Mouse (Mus musculus): ENCODE results near the gene Dek. TPM values are rescaled to one million over a fixed set of nuclear protein-coding genes. Genes with fewer than 3 reads are reported as not detected.

The Dek gene
- polyA plus RNA-seq (2021): 146 TPM

- POLR2A ChIA-PET: interaction anchor here (0.6 kb wide), 1 partner anchor 19 kb away, joined by 3 read pairs; no protein-coding TSS in a partner anchor
- in situ Hi-C loops (cut with MboI; ENCODE audit: low pct_unique_long_range_greater_than_20kb): no loop called here
These were observed at the start of gene Dek for GRCm38 (mm10) chr13:47105711-47106579. Gene Dek, minus strand, starts transcription at chr13:47106201.

DNA sequence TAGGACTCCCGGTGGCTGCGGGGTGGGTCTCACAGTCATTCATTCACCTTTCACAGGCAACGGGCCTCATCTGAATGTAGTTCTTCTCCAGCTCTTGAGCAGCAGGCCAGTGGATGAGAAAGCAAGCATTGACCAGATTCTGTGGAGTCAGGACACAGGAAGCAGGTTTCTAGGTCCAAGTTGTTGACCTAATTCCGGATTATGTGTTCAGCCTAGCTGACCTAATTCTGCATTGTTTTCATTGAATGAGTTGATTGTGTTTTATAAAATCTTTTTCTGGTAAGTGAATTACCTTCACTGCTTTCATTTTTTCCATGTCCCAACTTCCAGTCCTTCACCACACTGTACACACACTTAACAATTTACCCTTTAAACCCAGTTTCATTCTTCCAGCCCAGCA is 48.9 kb upstream of the Dek start:
- in situ Hi-C loops (cut with MboI; ENCODE audit: low pct_unique_long_range_greater_than_20kb): no loop called here
- no peak for ATAC-seq
- TF ChIP-seq CTCF (IDR thresholded peaks at IDR 0.05): no peak

More at GRCm38 (mm10) chr13:47105711-47106579, at the start of gene Dek:
- H3K27me3 ChIP-seq: no peaks in the 10 kb centered on the region
- peak; percentile 90 for TF ChIP-seq CTCF (IDR thresholded peaks at IDR 0.05)
- peak; percentile 82 for ATAC-seq
- CTCF ChIA-PET: no interaction called here
- DNase-seq (ENCODE audit: low read depth, low spot score): no peak

GRCm38 (mm10) chr13:47153206-47153605 is 47.2 kb upstream of the Dek start:
- CTCF ChIA-PET: interaction anchor here (0.7 to 2.1 kb wide), 8 partner anchors 12 to 137 kb away, joined by 3 to 15 read pairs (median 6); no protein-coding TSS in a partner anchor
- H3K27me3 ChIP-seq: no peaks in the 10 kb centered on the region
- DNase-seq (ENCODE audit: low read depth, low spot score): no peak
- in situ Hi-C loops (cut with MboI; ENCODE audit: low pct_unique_long_range_greater_than_20kb): no loop called here
- POLR2A ChIA-PET: no interaction called here
- TF ChIP-seq CTCF (IDR thresholded peaks at IDR 0.05): no peak
- no peak for ATAC-seq

More for the DNA sequence above, 48.9 kb upstream of the Dek start:
- CTCF ChIA-PET: interaction anchor here (1.1 to 2.0 kb wide), 4 partner anchors 11 to 135 kb away, joined by 3 to 7 read pairs (median 5); no protein-coding TSS in a partner anchor
- DNase-seq (ENCODE audit: low read depth, low spot score): no peak
- POLR2A ChIA-PET: no interaction called here
- no peaks in the 10 kb centered on the region for H3K27me3 ChIP-seq

- H3K27me3 ChIP-seq: no peaks in the 10 kb centered on the region
- ATAC-seq: no peak
- no peak for DNase-seq (ENCODE audit: low read depth, low spot score)
- in situ Hi-C loops (cut with MboI; ENCODE audit: low pct_unique_long_range_greater_than_20kb): no loop called here
- peak; percentile 80 for TF ChIP-seq CTCF (IDR thresholded peaks at IDR 0.05)
- CTCF ChIA-PET: interaction anchor here (0.7 to 2.1 kb wide), 7 partner anchors 13 to 135 kb away, joined by 3 to 15 read pairs (median 5); no protein-coding TSS in a partner anchor
- POLR2A ChIA-PET: no interaction called here
These were observed 46.4 kb upstream of the Dek start for GRCm38 (mm10) chr13:47152390-47152789.

GRCm38 (mm10) chr13:47151060-47151459 is 45.1 kb upstream of the Dek start:
- no peak for TF ChIP-seq CTCF (IDR thresholded peaks at IDR 0.05)
- ChIA-PET POLR2A (no interaction called here), CTCF (no interaction called here)
- DNase-seq (ENCODE audit: low read depth, low spot score): no peak
- H3K27me3 ChIP-seq: no peaks in the 10 kb centered on the region
- in situ Hi-C loops (cut with MboI; ENCODE audit: low pct_unique_long_range_greater_than_20kb): no loop called here
- no peak for ATAC-seq

GRCm38 (mm10) chr13:47149993-47150392 is 44.0 kb upstream of the Dek start:
- CTCF ChIA-PET: no interaction called here
- DNase-seq (ENCODE audit: low read depth, low spot score) (no peak), ATAC-seq (no peak)
- no peak for TF ChIP-seq CTCF (IDR thresholded peaks at IDR 0.05)
- H3K27me3 ChIP-seq: no peaks in the 10 kb centered on the region
- in situ Hi-C loops (cut with MboI; ENCODE audit: low pct_unique_long_range_greater_than_20kb): loop anchor here (5.0 to 25.0 kb wide), 3 partner anchors 137 to 1112 kb away; partner anchors contain the start of gene Id4
- POLR2A ChIA-PET: no interaction called here

DNA sequence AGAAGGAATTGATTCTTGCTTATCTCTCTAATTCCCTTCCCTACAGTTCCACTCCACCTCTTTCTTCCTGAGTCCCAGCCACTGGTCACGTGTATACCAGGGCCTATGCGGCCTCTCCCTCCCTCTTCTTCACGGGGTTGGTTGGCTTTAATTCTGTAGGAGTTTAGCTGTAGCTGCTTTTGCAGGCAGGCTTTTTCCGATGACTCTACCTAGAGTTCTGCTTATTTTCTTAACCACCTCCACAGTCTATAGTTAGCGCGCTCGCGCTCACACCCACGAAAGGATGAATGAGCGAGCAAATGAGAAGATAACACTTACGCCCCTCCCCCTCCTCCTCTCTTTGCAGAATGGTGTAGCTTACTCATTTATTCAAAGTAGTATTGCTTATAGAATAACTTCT is 42.6 kb upstream of the Dek start:
- ATAC-seq: no peak
- no peak for DNase-seq (ENCODE audit: low read depth, low spot score)
- no peaks in the 10 kb centered on the region for H3K27me3 ChIP-seq
- no peak for TF ChIP-seq CTCF (IDR thresholded peaks at IDR 0.05)
- CTCF ChIA-PET: interaction anchor here (1.4 to 1.8 kb wide), 2 partner anchors 29 to 138 kb away, joined by 3 to 6 read pairs; no protein-coding TSS in a partner anchor
- in situ Hi-C loops (cut with MboI; ENCODE audit: low pct_unique_long_range_greater_than_20kb): loop anchor here (5.0 to 25.0 kb wide), 3 partner anchors 139 to 1114 kb away; partner anchors contain the start of gene Id4
- POLR2A ChIA-PET: no interaction called here

- H3K27me3 ChIP-seq: no peaks in the 10 kb centered on the region
- POLR2A ChIA-PET: no interaction called here
- in situ Hi-C loops (cut with MboI; ENCODE audit: low pct_unique_long_range_greater_than_20kb): loop anchor here (5.0 to 25.0 kb wide), 3 partner anchors 141 to 1116 kb away; partner anchors contain the start of gene Id4
- ATAC-seq: peak; percentile 10
- TF ChIP-seq CTCF (IDR thresholded peaks at IDR 0.05): no peak
- CTCF ChIA-PET: no interaction called here
- no peak for DNase-seq (ENCODE audit: low read depth, low spot score)
These were observed 40.4 kb upstream of the Dek start for GRCm38 (mm10) chr13:47146388-47146787.

- ChIA-PET POLR2A (interaction anchor here (0.9 kb wide), 1 partner anchor 102 kb away, joined by 3 read pairs; no protein-coding TSS in a partner anchor), CTCF (no interaction called here)
- ATAC-seq: peak; percentile 98
- no peak for TF ChIP-seq CTCF (IDR thresholded peaks at IDR 0.05)
- no peaks in the 10 kb centered on the region for H3K27me3 ChIP-seq
- DNase-seq (ENCODE audit: low read depth, low spot score): peak; percentile 47
- in situ Hi-C loops (cut with MboI; ENCODE audit: low pct_unique_long_range_greater_than_20kb): loop anchor here (5.0 to 25.0 kb wide), 3 partner anchors 141 to 1116 kb away; partner anchors contain the start of gene Id4
These were observed 39.9 kb upstream of the Dek start for GRCm38 (mm10) chr13:47145939-47146338.

GRCm38 (mm10) chr13:47142764-47143163 is 36.8 kb upstream of the Dek start:
- no peaks in the 10 kb centered on the region for H3K27me3 ChIP-seq
- no peak for TF ChIP-seq CTCF (IDR thresholded peaks at IDR 0.05)
- ChIA-PET CTCF (no interaction called here), POLR2A (no interaction called here)
- ATAC-seq (no peak), DNase-seq (ENCODE audit: low read depth, low spot score) (no peak)
- in situ Hi-C loops (cut with MboI; ENCODE audit: low pct_unique_long_range_greater_than_20kb): loop anchor here (25.0 kb wide), 2 partner anchors 445 to 1120 kb away; partner anchors contain the start of gene Id4

GRCm38 (mm10) chr13:47135741-47136140 is 29.7 kb upstream of the Dek start:
- in situ Hi-C loops (cut with MboI; ENCODE audit: low pct_unique_long_range_greater_than_20kb): loop anchor here (25.0 kb wide), 2 partner anchors 452 to 1127 kb away; partner anchors contain the start of gene Id4
- POLR2A ChIA-PET: no interaction called here
- CTCF ChIA-PET: no interaction called here
- DNase-seq (ENCODE audit: low read depth, low spot score) (no peak), ATAC-seq (no peak)
- TF ChIP-seq CTCF (IDR thresholded peaks at IDR 0.05): no peak
- H3K27me3 ChIP-seq: no peaks in the 10 kb centered on the region

Data from Patski (cell line).